Mouse (Mus musculus): ENCODE measurements around the gene 9130023H24Rik. TPM values are rescaled to one million over a fixed set of nuclear protein-coding genes. Genes with fewer than 3 reads are reported as not detected.
A peak's percentile ranks its signal among the peaks of the same experiment; 100 is the strongest.

Gene 9130023H24Rik
- polyA plus RNA-seq (2015; fragmentation: Nextera tagmentation; extraction: Ambion mirVana): 7.4 and 9.1 TPM in 2 replicates

DNA sequence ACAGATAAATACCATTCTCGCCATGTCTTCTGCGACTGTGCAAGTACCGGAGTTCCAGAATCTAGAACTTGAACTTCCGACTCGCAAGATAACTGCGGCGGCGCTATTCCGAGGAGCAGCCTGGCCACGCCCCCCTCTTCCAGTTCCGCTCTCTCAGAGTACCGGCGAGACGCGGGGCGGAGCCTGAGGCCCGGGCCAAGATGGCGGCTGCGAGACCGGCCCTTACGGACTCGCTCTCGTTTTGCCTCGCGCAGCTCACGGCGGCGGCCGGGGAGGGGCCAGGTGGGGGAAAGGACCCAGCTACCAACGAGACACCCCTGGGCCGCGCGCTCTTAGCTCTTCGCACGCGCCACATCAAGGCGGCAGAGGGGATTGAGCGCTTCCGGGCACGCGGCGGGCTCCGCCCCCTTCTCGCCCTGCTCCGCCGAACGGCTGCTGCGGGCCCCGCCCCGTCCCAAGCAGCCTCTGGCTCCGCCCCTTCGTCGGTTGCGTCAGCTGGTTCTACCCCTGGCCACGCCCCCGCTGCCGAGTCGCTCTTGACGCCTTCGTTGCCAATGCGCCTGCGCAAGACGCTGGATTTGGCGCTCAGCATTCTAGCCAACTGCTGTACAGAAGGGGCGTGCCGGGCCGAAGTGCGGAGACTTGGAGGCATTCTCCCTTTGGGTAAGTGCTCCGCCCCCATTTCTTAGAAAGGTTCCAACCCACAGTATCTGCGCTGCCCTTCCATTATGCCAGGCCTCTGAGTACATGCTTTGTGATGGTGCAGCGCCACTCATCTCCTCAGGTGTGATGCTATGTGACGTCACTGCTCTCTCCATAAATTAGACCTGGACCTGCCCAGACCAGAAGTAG, at the start of gene 9130023H24Rik:
TSS of gene 9130023H24Rik (minus strand) at position 105 of the 852 bp plus-strand sequence.
- under 1% methylated on average over 72 of the region's 72 CpGs for WGBS
- peaks cover 40% of the 10 kb centered on the region for H3K36me3 ChIP-seq
- ATAC-seq (ENCODE audit: insufficient number of reproducible peaks, low FRiP score, low TSS enrichment, low read depth): peak; percentile 91

DNA sequence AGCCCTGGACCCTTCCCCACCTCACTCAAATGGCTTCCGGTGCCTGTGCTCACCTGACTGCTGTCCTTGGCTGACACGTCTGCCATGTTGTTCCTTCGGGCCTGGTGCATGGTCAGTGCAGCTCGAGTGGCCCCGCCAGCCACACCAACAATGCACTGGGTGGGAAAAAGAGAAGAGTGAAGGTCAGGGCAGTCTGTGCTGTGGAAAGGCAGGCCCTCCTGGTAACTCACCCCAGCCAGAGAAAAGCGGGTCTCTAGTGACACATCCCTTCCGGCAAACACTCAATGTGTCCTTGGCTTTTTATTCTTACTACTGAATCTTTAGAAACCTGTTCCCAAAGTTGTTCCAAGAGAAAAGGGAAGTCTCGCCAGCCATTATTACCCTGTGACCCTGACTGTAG, 47.2 kb upstream of the 9130023H24Rik start:
- no peak overlapping the region for H3K4me2 ChIP-seq
- H3K4me1 ChIP-seq: peaks cover 10% of the 10 kb centered on the region; the same call in 1 of the 2 replicates
- no peak for ATAC-seq (ENCODE audit: insufficient number of reproducible peaks, low FRiP score, low TSS enrichment, low read depth)
- H3K27ac ChIP-seq: no peak overlapping the region
- 86% methylated on average over 8 of the region's 8 CpGs for WGBS
- peaks cover 46% of the 10 kb centered on the region for H3K36me3 ChIP-seq
- H3K9me3 ChIP-seq: no peaks in the 10 kb centered on the region
- no peak overlapping the region for H3K4me3 ChIP-seq
- no peaks in the 10 kb centered on the region for H3K27me3 ChIP-seq
- no peak overlapping the region for H3K9ac ChIP-seq

More for the DNA sequence above, at the start of gene 9130023H24Rik:
- Histone ChIP-seq H3K4me1 (peaks cover 32% of the 10 kb centered on the region), H3K9ac (peak within 1 kb of the TSS; percentile 80), H3K9me3 (no peaks in the 10 kb centered on the region), H3K27ac (peak within 1 kb of the TSS; percentile 99), H3K4me2 (peak within 1 kb of the TSS; percentile 69), H3K27me3 (no peaks in the 10 kb centered on the region), H3K4me3 (peak within 1 kb of the TSS; percentile 75)

DNA sequence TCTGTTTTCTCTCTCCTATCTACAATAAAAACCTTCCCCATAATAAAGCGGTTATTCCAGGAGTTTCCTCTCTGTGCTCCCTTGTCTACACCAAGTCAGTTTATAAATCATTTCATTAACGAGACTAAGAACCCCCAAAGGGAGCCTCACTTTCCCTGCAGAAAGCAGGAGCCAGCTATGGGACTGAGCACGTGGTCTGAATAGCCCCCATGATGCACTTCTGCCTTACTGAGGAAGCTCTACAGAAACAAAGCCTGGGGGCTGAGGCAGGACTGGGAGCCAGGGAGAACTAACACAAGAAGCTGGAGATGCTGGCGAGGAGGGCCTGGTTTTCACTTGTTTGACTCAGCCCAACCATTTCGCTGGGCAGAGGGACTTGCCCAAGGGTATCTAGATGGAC, 46.2 kb upstream of the 9130023H24Rik start:
- Histone ChIP-seq H3K9ac (peak overlapping the region; percentile 4; the same call in 1 of the 2 replicates), H3K36me3 (peaks cover 40% of the 10 kb centered on the region), H3K4me1 (peaks cover 7% of the 10 kb centered on the region; the same call in 1 of the 2 replicates), H3K4me3 (no peak overlapping the region), H3K9me3 (no peaks in the 10 kb centered on the region), H3K4me2 (no peak overlapping the region), H3K27me3 (no peaks in the 10 kb centered on the region), H3K27ac (no peak overlapping the region)
- 40% methylated on average over 5 of the region's 5 CpGs for WGBS
- ATAC-seq (ENCODE audit: insufficient number of reproducible peaks, low FRiP score, low TSS enrichment, low read depth): no peak

DNA sequence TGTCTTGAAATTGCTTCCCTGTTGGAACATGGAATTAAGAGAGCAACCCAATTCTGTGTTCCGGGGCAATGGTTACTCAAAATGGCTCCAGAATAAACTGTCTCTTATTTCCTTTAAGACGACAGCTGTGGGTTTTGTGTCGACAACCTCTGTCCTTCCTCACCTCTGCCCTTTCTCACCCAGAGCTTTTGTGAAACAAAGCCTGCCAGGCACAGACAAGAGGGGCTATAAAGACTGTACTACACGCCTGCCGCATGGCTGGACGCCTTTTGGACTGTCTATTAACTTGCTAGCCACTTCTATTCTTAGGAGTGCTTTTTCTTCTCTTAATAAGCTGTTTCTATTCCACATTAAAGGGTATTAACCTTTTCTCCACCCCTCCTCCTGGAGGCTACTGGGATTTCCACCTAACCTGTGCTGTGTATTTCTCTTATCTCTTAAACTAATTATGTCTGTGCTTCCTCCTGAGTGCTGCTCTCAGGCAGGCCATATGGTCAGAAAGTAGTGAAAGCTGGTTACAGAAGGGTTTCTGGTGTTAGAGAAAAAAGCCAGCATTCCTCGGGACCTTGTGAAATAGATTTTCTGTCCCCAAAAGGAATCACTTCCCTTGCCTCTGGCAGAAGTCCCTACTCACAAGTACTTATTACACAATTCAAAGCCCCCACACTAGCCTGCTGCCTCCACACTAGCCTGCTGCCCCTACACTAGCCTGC, 44.9 kb upstream of the 9130023H24Rik start:
- no peak for ATAC-seq (ENCODE audit: insufficient number of reproducible peaks, low FRiP score, low TSS enrichment, low read depth)
- Histone ChIP-seq H3K27ac (no peak overlapping the region), H3K9ac (no peak overlapping the region), H3K36me3 (peaks cover 44% of the 10 kb centered on the region), H3K27me3 (no peaks in the 10 kb centered on the region), H3K4me2 (no peak overlapping the region), H3K9me3 (no peaks in the 10 kb centered on the region), H3K4me3 (no peak overlapping the region), H3K4me1 (0 out of 2 replicates have a peak, but pooled peaks cover 3% of the 10 kb centered on the region)
- 34% methylated on average over 7 of the region's 7 CpGs for WGBS

DNA sequence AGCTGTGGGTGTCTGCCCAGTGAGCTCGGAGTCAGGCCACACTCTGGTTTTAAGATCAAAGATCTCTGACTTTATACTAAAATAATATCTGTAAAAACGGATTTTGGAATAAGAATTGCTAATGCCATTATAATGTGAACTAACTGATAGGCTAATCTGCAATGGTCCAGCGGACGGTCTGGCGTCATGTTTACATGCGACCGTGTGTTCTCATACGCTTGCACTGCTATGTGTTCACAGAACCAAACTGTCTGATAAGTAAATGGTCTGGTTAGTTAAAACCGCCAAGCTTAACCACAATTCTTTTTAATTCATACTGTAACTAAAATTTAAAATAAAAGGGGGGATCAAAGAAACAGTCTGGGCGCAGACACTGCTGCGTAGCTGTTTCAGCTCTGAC, 43.9 kb upstream of the 9130023H24Rik start:
- no peak overlapping the region for H3K27ac ChIP-seq
- no peaks in the 10 kb centered on the region for H3K27me3 ChIP-seq
- 89% methylated on average over 11 of the region's 11 CpGs for WGBS
- H3K4me3 ChIP-seq: no peak overlapping the region
- no peaks in the 10 kb centered on the region for H3K9me3 ChIP-seq
- no peak for ATAC-seq (ENCODE audit: insufficient number of reproducible peaks, low FRiP score, low TSS enrichment, low read depth)
- no peak overlapping the region for H3K9ac ChIP-seq
- H3K4me2 ChIP-seq: no peak overlapping the region
- 0 out of 2 replicates have a peak, but pooled peaks cover 3% of the 10 kb centered on the region for H3K4me1 ChIP-seq
- H3K36me3 ChIP-seq: peaks cover 38% of the 10 kb centered on the region

DNA sequence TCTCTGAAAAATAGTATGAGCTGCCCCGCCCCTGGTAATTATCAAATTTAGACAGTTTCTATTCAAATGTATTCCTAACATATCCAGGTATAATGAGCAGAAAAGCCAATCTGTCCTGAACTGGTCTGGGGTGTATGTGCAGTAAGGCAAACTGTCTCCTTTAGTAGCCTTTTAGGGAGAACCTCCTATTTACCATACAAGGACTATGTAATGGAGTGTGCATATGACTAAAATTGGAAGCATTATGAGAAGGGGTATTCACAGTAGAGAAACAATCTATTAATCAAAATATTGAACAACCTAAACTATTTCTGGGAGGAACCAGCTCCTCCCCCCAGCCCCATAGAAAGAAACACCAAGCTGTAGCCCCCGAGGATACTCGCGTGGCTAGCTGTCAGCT, 41.9 kb upstream of the 9130023H24Rik start:
- Histone ChIP-seq H3K9ac (no peak overlapping the region), H3K4me1 (0 out of 2 replicates have a peak, but pooled peaks cover 3% of the 10 kb centered on the region), H3K27ac (no peak overlapping the region), H3K27me3 (no peaks in the 10 kb centered on the region), H3K4me2 (no peak overlapping the region), H3K9me3 (no peaks in the 10 kb centered on the region), H3K4me3 (no peak overlapping the region), H3K36me3 (peaks cover 43% of the 10 kb centered on the region)
- no peak for ATAC-seq (ENCODE audit: insufficient number of reproducible peaks, low FRiP score, low TSS enrichment, low read depth)
- WGBS: 86% methylated on average over 4 of the region's 4 CpGs

DNA sequence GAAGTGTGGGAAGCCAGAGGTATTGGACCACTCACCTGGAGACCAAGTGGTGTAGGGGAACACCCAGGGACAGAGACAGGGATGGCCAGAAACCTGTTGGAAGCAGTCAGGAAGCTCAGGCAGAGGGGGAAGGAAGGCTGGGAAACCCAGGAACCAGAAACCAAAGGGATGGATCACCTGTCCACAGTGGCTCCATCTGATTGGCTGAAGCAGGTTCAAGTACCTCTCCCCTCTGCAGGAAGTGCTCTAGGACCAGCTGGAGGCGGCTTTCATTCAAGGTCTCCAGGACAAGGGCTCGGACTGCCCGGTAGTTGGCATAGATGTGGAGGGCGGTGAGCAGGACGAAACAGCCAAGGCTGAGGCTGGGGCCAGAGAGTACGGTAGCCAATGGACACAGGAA, 38.2 kb upstream of the 9130023H24Rik start:
- Histone ChIP-seq H3K9me3 (no peaks in the 10 kb centered on the region), H3K27ac (no peak overlapping the region), H3K27me3 (no peaks in the 10 kb centered on the region), H3K4me2 (no peak overlapping the region), H3K9ac (no peak overlapping the region), H3K4me3 (no peak overlapping the region), H3K36me3 (peaks cover 75% of the 10 kb centered on the region), H3K4me1 (no peaks in the 10 kb centered on the region)
- ATAC-seq (ENCODE audit: insufficient number of reproducible peaks, low FRiP score, low TSS enrichment, low read depth): no peak
- 96% methylated on average over 6 of the region's 6 CpGs for WGBS

DNA sequence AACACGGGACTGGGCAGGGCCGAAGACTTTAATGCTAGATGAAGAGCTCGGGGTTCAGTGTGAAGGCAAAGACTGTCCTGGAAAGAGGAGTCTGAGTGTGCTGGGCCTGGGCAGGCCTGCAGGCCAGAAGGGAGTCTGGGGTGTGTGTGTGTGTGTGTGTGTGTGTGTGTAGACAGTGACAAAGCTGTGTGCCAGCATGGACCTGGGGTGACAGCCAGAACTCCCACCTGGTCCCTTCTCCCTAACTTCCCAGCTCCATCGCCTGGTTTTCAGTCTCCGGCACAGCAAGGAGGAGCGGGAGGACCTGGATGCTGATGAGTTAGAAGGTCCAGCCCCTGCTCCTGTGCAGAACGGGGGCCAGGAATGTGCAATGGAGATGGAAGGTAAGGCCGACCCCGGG, 33.7 kb upstream of the 9130023H24Rik start:
- WGBS: 94% methylated on average over 9 of the region's 9 CpGs
- Histone ChIP-seq H3K9ac (no peak overlapping the region), H3K4me1 (no peaks in the 10 kb centered on the region), H3K27ac (no peak overlapping the region), H3K9me3 (no peaks in the 10 kb centered on the region), H3K36me3 (peaks cover 64% of the 10 kb centered on the region), H3K4me3 (no peak overlapping the region), H3K27me3 (no peaks in the 10 kb centered on the region), H3K4me2 (no peak overlapping the region)
- ATAC-seq (ENCODE audit: insufficient number of reproducible peaks, low FRiP score, low TSS enrichment, low read depth): no peak

DNA sequence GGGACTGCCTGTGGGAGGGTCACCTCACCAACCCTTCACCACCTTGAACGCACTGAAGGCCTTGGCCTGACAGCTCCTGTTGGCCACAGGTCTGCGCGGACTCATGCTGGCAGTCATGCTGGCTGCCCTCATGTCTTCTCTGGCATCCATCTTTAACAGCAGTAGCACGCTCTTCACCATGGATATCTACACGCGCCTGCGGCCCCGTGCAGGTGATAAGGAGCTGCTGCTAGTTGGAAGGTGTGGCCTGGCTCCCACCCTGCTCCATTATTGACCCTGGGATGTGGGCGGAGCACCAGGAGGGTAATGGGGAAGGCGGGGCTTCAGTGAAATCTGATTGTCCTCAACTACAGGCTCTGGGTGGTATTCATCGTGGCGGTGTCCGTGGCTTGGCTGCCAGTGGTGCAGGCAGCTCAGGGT, 32.6 kb upstream of the 9130023H24Rik start:
- Histone ChIP-seq H3K4me2 (no peak overlapping the region), H3K27ac (no peak overlapping the region), H3K4me3 (no peak overlapping the region), H3K9ac (no peak overlapping the region), H3K36me3 (peaks cover 53% of the 10 kb centered on the region), H3K27me3 (no peaks in the 10 kb centered on the region), H3K4me1 (no peaks in the 10 kb centered on the region), H3K9me3 (no peaks in the 10 kb centered on the region)
- ATAC-seq (ENCODE audit: insufficient number of reproducible peaks, low FRiP score, low TSS enrichment, low read depth): no peak
- WGBS: 58% methylated on average over 13 of the region's 13 CpGs

DNA sequence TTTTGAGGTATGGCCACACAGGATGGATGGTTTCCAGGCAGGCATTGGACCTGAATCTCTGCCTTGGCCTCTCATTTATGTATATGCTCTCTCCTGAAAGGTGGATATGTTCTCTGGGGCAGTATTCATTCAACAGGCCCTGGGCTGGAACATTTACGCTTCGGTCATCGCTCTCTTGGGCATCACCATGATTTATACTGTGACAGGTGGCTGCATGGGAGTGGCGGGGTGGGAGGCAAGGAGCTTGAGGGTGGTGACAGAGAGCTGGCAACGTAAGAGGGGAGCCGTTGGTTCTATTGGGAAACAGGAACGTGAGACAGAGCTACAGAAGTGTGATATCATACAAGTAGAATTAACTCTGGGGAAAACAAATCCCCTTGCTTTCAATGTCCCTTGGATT, 30.0 kb upstream of the 9130023H24Rik start:
- 81% methylated on average over 7 of the region's 7 CpGs for WGBS
- Histone ChIP-seq H3K9me3 (no peaks in the 10 kb centered on the region), H3K27ac (no peak overlapping the region), H3K27me3 (no peaks in the 10 kb centered on the region), H3K4me3 (no peak overlapping the region), H3K4me2 (no peak overlapping the region), H3K36me3 (peaks cover 27% of the 10 kb centered on the region), H3K9ac (no peak overlapping the region), H3K4me1 (no peaks in the 10 kb centered on the region)
- ATAC-seq (ENCODE audit: insufficient number of reproducible peaks, low FRiP score, low TSS enrichment, low read depth): no peak

DNA sequence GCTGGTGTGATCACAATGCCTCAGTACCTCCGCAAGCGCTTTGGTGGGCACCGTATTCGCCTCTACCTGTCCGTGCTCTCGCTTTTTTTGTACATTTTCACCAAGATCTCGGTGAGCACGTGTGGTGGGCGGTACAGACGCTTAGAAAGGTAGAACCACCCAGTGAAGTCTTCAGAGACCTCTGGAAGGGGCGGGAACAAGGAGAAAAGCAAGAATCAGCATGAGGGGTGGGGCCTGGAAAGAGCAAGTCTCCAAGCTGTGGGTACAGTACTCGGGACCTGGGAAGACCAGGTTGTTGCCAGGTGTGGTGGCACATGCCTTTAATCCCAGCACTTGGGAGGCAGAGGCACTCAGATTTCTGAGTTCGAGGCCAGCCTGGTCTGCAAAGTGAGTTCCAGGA, 29.6 kb upstream of the 9130023H24Rik start:
- Histone ChIP-seq H3K4me3 (no peak overlapping the region), H3K36me3 (peaks cover 23% of the 10 kb centered on the region), H3K4me2 (no peak overlapping the region), H3K9me3 (no peaks in the 10 kb centered on the region), H3K27ac (no peak overlapping the region), H3K4me1 (no peaks in the 10 kb centered on the region), H3K27me3 (no peaks in the 10 kb centered on the region), H3K9ac (no peak overlapping the region)
- 60% methylated on average over 13 of the region's 13 CpGs for WGBS
- no peak for ATAC-seq (ENCODE audit: insufficient number of reproducible peaks, low FRiP score, low TSS enrichment, low read depth)

DNA sequence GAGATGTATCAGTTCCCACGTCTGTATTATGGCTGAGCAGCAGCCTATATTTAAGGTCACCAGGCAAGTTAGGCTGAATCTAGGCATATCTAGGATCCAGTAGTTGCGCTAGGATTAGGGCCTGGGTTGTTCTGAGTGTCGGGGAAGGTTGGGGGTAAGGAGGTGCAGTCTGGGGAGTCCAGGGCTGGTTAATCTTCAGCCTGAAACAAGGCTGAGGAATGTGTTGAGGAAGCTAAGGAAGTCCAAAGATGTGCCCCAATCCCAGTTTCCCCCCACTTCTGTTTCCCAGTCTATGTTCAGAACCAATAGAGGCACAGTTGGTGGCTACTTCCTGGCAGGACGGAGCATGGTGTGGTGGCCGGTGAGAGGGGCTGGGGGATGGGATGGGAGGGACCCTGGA, 28.2 kb upstream of the 9130023H24Rik start:
- H3K27ac ChIP-seq: no peak overlapping the region
- 78% methylated on average over 5 of the region's 5 CpGs for WGBS
- H3K4me2 ChIP-seq: no peak overlapping the region
- H3K4me3 ChIP-seq: no peak overlapping the region
- peaks cover 9% of the 10 kb centered on the region; the same call in 1 of the 2 replicates for H3K36me3 ChIP-seq
- no peaks in the 10 kb centered on the region for H3K27me3 ChIP-seq
- no peaks in the 10 kb centered on the region for H3K4me1 ChIP-seq
- ATAC-seq (ENCODE audit: insufficient number of reproducible peaks, low FRiP score, low TSS enrichment, low read depth): no peak
- H3K9ac ChIP-seq: no peak overlapping the region
- no peaks in the 10 kb centered on the region for H3K9me3 ChIP-seq

All from limb, embryonic 15.5 days (tissue).